Mouse (Mus musculus) retina, postnatal 7 days (tissue): ENCODE measurements at regions not wholly inside any gene's neighbourhood (a gene's known extent, or its start where the extent isn't known, plus 50 kb on each side); places are given as distances from the start of the nearest gene placed in this dataset.

ENCODE experiments used
- DNase-seq: peaks from one replicate; pipeline ENCODE4 v3.0.0-alpha.2; 2012; ENCODE audit warnings: low read depth, low spot score

DNA sequence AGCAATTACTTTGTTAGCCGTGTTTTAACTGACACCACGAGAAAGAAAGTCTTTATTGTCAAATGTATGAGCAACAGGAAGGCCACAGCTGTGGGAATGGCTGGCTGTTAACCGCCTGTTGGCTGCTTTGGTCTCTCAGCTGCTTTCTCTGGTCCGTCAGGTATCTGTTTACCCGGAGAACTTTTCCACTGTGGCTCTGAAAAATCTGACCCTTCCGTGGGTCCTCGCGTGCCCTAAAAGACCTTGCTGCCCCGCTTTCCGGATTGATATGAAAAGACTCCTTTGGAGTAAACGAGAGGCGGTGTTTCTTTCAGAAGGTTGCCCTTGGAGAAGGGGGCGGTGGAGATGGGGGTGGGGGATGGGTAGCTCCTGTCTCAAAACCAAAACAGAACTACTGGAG, 75.9 kb downstream of the Sox14 start:
- no peak for DNase-seq

DNA sequence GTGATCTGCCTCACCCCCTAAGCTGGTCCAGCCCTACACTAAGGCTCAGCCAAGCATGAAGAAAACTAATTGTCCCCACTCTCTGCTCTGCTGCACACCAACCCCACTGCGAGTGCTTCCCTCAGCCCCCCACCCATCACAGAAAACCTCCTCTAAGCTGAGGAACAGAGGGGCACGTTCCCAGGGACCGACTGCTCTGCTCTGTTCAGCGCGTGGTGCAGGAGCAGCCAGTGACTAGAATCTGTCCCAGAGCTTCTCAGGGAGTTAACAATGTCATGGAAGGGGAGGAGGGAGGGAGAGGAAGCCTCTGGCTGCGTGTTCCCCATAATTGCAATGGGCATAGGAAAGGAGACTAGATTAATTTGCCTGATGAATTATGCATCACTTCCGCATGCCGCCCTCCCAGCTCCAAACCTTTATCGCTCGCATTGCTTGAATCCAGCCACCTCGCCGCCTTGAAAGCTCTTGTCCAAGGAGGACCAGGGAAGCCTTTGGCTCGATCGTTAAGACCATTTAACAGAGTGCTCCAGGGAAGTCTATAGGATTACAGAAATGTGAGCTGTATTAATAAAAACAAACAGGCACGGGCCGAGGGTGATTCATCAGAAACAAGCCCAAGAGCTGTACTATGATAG, 76.5 kb downstream of the Sox14 start:
- peak; percentile 23 for DNase-seq

DNA sequence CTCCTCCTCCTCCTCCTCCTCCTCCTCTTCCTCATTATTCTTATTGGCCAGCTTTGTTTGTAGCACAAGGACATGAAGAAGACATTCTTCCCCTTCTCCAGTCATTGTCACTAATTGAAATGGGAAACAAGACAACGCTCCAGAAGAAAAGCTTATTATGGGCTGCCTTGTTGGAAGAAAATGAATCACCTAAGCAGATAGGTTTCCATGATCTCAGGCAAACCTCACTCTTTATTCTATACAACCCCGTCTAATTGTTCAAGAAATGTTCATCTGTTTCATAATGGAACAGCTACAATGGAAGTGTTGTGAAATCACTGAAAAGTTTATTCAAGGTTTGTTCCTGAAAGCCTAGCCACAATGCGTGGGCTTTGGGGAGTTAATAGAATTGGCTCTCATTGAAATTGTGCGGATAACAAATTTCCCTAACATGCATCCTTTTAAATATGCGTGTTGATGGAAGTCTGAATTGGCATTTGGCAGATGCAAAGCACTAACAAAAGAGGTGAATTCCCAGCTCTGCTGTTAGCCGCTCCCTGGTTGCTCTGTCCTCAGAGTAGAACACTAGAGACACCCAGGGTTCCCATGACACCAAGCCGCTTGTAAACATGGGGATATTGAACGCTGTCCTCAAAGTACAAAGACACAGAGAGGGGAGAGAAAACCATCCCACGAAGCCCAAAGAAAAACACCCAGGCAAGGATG, 78.8 kb downstream of the Sox14 start:
- no peak for DNase-seq

DNA sequence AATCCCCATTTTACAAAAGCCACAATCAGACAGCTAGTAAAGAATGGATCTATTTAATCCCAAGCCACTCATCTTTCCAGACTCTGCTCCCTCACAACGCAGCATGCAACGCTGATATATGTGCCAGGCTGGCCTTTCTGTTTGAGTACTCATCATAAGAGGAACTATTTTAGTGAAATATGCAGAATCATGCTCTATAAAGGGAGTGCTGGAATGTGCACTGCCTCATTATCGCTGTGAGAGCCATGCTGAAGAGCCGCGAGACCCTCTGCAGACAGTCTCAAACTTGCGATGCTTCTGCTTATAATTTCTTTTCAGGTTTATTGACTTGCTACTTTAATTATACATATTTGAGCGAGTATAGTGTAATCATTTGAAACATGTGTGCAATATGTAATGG, 75.6 kb upstream of the Cldn18 start:
- no peak for DNase-seq

DNA sequence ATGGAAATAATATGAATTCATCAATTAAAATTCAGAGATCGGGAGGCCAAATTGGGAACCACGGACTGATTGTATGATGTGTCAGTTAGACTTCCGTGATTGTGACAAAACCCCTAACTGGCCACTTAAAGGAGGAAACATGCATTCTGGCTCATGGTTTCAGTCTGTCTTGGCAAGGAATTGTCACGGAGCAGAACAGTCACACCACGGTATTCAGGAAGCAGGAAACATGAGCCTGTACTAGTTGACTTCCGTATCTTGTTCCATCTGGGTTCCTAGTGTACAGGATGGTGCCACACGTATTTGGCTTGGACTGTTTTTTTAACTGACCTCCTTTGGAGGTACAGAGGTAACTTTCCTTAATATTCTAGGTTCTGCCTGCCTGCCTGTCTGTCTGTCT, 69.8 kb upstream of the Cldn18 start:
- no peak for DNase-seq

DNA sequence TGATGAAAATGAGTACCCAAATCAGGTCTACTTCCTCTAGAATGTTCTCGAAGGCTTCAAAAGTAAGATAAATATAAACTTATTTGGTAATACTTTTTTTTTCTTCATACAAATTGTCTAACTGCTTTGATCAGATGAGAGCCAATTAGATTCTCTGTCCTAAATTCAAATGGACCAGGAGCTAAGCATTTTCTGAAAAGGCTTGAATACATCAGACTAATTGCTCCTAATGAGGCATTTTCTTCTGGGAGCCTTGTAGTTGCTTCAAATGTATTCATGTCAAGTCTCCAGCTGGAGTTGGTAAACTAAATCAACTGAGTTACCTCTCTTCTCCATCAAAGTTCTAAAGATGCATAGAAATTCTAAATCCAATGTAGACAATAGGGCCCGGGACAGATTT, 66.1 kb upstream of the Cldn18 start:
- no peak for DNase-seq

DNA sequence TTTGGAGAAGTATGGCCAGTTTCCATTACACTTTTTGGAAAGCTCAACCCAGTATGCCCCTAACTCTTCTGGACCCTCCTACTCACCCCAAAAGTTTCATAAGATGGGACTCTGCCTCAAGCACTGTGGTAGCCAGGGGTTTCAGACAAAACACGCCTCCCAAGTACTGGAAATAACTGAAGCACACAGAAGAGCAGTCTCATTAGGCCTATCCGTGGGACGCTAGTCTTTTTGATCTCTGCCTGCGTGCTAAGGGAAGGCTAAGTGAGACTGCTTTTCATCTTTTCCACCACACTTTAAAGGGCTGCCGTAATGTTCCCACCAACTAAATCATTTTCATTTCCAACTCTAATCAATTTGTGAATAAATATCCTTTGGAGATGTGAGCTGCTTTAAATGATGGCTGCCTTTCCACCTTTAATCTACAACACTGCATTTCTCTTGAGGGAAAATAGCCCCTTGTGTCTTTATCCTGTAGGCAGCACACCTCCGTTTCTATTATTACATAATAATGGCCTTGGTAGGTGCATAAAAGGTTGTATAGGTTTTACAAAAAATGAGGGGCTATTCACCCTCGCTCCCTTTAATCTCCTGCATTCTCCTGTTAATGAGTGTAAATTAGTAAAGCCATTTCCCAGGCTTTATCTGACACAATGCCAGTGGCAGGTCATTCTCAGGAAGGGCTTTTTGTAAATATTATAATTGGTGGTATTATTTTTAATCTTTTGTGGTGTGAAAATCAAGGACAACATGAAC, 65.5 kb upstream of the Cldn18 start:
- DNase-seq: no peak

DNA sequence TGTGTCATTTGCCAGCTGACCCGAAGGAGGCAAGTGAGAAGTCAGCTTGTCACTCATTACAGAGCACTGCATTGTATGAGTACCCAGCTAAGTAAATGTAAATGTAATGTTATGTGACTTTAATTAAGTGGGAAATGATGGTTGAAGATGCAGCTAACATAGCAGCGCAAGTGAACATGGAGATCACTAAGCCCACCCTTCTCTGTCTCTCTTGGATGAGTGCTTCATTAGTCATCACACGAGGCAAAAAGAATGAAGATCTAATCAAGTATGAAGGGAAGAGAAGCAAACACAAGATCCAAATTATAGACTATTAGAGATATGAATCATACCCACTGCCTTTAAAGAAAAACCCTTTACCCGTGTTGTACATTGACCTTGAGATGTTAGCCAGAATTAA, 61.8 kb upstream of the Cldn18 start:
- DNase-seq: no peak

DNA sequence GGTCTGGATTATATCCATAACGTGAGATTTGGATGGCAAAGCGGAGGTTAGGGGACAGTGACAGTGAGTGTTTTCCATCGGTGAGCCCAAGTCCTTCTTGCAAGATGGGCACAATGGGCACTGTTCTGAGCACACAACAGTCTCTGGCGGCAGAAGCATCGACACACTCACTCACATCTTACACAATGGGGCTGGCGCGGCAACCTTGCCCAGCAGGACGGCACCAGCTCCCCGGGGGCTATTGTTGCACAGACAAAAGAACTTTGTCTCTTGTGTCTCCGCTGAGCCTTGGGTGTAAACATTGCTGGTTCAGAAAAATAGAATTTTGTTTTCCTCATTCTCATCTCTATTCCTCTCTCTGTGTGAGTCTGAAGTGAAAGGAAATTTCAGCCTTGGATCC, 53.6 kb upstream of the Cldn18 start:
- DNase-seq: no peak
